Mouse (Mus musculus): ENCODE results near the gene Tbc1d24.
A peak's percentile ranks its signal among the peaks of the same experiment; 100 is the strongest.

The Tbc1d24 gene

DNA sequence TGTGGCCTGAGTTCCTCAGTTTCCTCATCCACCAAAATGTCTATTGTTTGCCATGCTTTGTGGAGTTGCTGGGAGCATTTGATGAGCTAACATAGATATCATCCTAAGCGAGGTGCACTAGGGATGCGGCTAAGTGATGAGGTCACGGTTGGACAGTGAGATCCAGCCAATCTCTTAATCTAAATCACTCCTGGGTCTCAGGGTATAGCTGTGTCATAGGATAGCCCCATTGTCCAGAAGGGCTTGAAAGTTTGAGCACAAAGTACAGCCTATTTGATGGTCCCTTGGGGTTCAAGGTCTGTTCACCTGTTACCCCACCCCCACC lies 4.5 kb upstream of the Tbc1d24 start:
- no peak for DNase-seq (ENCODE audit: low read depth, low spot score)

- DNase-seq (ENCODE audit: low read depth, low spot score): no peak
These were observed 3.9 kb upstream of the Tbc1d24 start, which contains the start of gene Ntn3 for GRCm38 (mm10) chr17:24209043-24209915. Gene Ntn3 (minus strand): TSS chr17:24209531.

DNA sequence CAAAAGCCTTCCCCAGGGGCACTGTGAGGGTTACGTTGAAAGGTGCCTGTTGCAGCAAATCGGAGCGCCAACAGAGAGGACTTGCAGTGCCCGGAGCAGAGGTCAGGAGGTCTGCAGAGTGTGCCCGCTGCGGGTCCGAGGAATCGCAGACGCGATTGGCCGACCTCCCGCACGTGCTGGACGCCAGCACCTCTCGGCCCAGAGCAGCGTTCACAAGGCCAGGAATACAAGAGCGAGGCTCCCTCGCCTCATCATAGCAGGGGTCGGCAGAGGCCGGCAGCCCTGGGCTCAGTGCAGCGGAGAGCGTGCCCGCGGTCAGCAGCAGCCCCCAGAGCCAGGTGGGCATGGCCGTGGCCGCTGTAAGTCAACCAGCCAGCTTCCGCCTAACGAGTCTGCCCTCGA lies 3.3 kb upstream of the Tbc1d24 start:
- DNase-seq (ENCODE audit: low read depth, low spot score): no peak

- no peak for DNase-seq (ENCODE audit: low read depth, low spot score)
These were observed 2.6 kb upstream of the Tbc1d24 start for GRCm38 (mm10) chr17:24207768-24208640.

DNA sequence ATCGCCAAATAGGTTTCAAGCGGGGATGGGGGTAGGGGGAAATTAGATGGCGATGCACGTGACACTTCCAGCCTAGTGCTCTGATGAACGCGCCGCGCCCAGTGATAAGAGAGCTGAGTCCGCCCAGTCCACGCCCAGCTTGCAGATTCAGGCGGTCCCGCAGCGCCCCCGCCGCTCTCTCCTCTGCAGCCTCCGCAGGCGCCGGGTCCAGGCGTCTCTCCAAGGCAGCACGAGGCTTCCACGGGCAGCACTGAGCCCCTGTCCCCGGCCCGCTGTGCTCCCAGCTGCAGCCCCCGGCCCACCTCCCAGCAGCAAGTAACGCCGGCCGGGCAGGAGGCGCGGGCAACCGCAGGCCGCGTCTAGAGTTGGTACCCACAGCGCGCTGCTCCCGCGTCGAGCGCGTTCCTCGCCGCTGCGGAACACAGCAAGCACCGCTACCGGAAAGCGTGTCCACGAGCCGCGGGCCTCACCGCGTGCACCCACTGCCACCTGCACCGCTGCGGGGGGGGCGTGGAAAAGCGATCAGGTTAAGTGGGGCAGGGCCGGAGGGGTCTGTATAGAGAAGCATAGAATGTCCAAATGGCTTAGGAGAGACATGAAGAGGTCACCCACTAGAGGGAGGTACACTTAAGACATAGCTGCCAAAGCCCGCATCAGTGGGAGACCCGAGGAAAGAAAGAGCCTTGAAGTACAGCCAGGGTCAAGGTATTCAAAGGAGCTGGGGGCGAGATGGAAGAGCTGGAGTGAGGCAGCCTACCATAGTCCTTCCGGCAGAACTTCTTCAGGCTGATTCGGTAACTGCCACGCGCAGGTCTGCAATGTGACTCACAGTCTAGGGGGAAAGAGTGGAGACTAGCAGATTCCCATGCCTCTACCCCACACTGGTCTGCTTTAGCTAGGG lies 1.3 kb upstream of the Tbc1d24 start:
- peak; percentile 88 for DNase-seq (ENCODE audit: low read depth, low spot score)

- no peak for DNase-seq (ENCODE audit: low read depth, low spot score)
These were observed 573 bp upstream of the Tbc1d24 start for GRCm38 (mm10) chr17:24205908-24206361.

- DNase-seq (ENCODE audit: low read depth, low spot score): no peak
These were observed 516 bp downstream of the Tbc1d24 start for GRCm38 (mm10) chr17:24204846-24205245.

- no peak for DNase-seq (ENCODE audit: low read depth, low spot score)
These were observed 1.5 kb downstream of the Tbc1d24 start for GRCm38 (mm10) chr17:24203611-24204534.

- DNase-seq (ENCODE audit: low read depth, low spot score): no peak
These were observed 2.3 kb downstream of the Tbc1d24 start for GRCm38 (mm10) chr17:24203068-24203467.

- no peak for DNase-seq (ENCODE audit: low read depth, low spot score)
These were observed 4.3 kb downstream of the Tbc1d24 start for GRCm38 (mm10) chr17:24201092-24201491.

- DNase-seq (ENCODE audit: low read depth, low spot score): no peak
These were observed 5.6 kb downstream of the Tbc1d24 start for GRCm38 (mm10) chr17:24199741-24200140.

GRCm38 (mm10) chr17:24199252-24199651 lies 6.1 kb downstream of the Tbc1d24 start:
- no peak for DNase-seq (ENCODE audit: low read depth, low spot score)

DNA sequence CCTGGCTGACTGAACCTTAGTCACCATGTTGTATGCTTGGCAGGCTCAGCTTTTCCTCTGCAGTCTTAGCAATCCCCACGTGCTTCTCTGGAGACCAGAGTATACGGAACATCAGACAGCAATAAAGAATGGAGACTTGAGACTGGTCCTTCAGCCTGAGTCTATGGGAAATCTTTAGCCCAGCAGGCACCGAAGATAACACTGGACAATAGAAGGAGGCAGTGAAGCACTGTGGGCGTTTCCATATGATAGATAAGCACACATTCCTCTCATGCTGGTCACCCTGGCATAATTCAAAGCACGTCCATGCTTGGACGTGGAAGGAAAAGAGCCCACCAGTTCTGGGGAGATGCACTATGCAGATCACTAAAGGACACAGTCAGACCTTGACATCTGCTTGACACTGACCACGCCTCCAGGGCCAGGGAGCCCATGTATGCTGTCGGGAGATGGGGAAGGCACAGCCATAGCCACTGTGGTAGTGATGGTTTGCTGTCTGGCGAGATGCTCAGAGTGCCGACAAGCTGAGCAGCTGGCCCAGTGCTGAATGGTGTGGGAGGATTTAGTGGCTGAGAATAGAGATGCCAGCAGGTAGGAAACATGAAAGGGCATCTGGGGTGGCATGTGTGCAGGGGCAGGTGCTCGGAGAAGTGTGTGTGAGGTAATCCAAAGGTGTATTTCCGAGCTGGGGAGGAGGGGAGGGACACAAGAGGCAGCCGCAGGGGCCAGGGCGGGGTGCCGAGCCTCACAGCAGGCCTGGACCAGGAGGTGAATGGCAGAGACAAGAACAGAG lies 8.1 kb downstream of the Tbc1d24 start:
- DNase-seq (ENCODE audit: low read depth, low spot score): no peak

GRCm38 (mm10) chr17:24195349-24195748 lies 10.0 kb downstream of the Tbc1d24 start:
- no peak for DNase-seq (ENCODE audit: low read depth, low spot score)

DNA sequence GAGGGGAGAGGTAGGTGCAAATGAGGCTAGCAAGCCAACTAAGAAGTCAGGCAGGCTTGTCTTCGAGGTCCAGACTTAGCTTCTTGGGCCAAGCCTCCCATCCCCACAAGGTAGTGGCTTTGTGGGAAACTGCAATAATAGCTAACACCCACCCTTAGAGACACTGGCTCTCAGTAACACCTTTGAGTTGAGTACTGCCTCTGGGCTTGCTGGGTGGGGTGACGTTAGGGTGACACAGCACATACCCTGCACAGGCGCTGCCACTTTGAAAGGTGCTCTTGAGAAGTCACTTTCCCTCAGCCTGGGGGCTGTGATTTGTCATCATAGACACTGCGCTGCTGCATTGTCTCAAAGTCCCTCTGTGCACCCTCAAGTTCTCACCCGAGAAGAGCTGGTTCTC lies 11.6 kb downstream of the Tbc1d24 start:
- no peak for DNase-seq (ENCODE audit: low read depth, low spot score)

DNA sequence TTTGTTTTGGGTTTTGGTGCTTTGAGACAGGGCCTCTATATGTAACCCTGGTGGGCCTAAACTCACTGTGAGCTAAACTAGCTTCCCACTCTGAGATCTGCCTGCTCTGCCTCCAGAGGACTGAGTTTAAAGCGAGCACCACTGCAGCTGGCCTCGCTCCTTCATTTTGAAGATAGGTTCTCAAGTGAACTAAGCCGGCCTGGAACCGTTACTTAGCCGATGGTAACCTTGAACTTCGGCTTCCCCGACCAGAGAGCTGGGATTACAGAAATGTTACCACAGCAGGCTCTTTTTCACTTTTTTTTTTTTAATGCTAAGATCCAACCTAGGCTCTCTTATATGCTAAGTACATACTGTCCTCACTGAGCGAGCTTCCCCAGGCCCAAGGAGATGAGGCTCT lies 12.1 kb downstream of the Tbc1d24 start:
- DNase-seq (ENCODE audit: low read depth, low spot score): no peak

DNA sequence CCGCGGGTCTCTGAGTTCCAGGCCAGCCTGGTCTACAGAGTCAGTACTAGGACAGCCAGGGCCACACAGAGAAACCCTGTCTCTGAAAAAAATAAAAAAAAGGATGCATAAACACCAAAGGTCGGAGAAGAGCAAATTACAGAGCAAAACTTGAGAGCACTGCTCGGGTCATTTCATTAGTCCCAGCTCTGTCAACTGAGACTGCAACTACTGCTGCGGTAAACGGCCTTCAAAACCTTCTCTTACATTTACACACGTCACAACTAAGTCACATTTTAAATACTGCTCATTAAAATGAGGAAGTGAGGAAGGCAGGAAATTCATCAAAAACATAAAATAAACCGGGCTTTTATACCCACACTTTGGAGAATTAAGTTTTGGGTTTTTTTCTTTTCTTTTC lies 12.5 kb downstream of the Tbc1d24 start:
- no peak for DNase-seq (ENCODE audit: low read depth, low spot score)

- DNase-seq (ENCODE audit: low read depth, low spot score): no peak
These were observed 13.9 kb downstream of the Tbc1d24 start for GRCm38 (mm10) chr17:24191481-24191880.

DNA sequence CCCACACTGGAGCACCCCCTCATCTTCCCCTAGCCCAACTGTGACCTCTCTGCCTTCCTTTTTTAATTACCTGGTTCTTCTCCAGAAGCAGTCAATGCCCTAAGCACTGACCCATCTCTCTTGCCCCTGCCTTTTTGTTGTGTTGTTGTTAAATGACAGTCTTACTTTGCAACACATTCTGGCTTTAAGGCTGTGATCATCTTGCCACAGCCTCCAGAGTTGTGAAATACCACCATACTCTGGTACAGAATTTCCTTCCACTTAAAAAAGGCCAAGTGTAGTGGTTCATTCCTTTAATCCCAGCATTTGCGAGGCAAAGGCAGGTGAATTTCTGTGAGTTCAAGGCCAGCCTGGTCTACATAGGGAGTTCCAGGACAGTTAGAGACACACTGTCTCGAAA lies 14.4 kb downstream of the Tbc1d24 start:
- no peak for DNase-seq (ENCODE audit: low read depth, low spot score)

DNA sequence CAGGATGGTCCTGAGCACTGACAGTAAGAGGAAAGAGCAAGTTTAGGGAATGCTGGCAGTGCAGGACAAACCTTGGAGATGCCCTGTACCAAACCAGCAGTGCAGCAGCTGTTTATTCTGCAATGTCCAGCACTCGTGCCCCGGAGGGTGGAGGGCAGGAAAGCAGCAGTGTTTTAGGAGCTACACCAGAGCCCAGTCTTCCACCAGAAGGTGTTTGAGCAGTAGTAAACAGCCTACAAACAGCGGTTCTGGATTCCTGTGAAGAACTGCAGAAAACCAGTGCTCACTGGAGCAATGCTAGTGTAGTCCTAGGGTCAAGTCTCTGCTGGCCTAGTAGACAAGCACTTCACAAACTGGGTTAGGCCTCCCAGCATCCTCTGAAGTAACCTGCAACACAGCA lies 31.1 kb downstream of the Tbc1d24 start:
- no peak for DNase-seq (ENCODE audit: low read depth, low spot score)
